Mouse (Mus musculus) erythroblast, embryonic 14.5 days (primary cell): ENCODE measurements around the gene Frmd4a.

Source experiments
- GATA1 ChIP-seq: IDR thresholded peaks from 2 replicates; pipeline ENCODE4 v1.6.1; 2012; ENCODE audit warnings: low read length, inconsistent platforms, mixed read lengths
- TAL1 ChIP-seq: IDR thresholded peaks from 3 replicates; pipeline ENCODE4 v1.6.1; 2012; ENCODE audit warnings: low read length, inconsistent platforms, mixed read lengths

- TF ChIP-seq TAL1 (no peak), GATA1 (no peak)
These were observed 473.3 kb downstream of the Frmd4a start for GRCm38 (mm10) chr2:4490845-4491244.
